Mouse (Mus musculus) bone marrow macrophage, adult 2 months (primary cell): ENCODE data around the gene Plac9a.
"Not testable (repeated sequence)": the region's sequence is repeated elsewhere in the genome, so short reads cannot be mapped to it uniquely, and the experiment has no call there.

Experiments
- CTCF ChIP-seq: IDR thresholded peaks from 2 replicates; pipeline ENCODE4 v1.5.1; 2012; ENCODE audit warnings: low read depth, mild to moderate bottlenecking, low read length, moderate library complexity
- POLR2A ChIP-seq: IDR thresholded peaks from 2 replicates; pipeline ENCODE4 v1.6.1; 2012; ENCODE audit warnings: mild to moderate bottlenecking, low read depth, low read length, borderline replicate concordance

DNA sequence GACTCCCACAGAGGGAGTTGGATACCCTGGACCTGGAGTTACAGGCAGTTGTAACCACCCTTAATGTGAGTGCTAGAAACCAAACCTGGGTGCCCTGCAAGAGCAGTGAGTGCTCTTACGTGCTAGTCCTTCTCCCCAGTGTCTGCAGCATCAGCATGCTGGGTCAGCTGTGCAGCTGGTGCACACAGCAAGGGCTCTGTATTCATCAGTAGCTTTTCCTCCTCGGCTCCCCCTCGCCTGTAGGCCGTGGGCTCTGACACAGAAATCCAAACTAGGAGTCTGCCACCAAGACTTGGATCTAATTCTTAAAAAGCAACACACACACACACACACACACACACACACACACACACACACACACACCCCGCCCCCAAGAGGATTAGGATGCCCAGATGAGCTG lies 2.3 kb upstream of the Plac9a start:
- TF ChIP-seq CTCF, POLR2A: not testable (repeated sequence)
